Mouse (Mus musculus) G1E (cell line): ENCODE data around the gene Nop58. TPM values are rescaled to one million over a fixed set of nuclear protein-coding genes. Genes with fewer than 3 reads are reported as not detected.

Experiments
- ATAC-seq: 2 replicates; pipeline ENCODE4 v1.8.0; 2016; ENCODE audit warnings: mild to moderate bottlenecking; ENCODE audit not compliant: insufficient number of reproducible peaks, poor library complexity, low FRiP score, severe bottlenecking; ENCODE audit errors: extremely low read depth
- DNase-seq: peaks from one replicate; pipeline ENCODE4 v3.0.0; 2012; ENCODE audit warnings: low spot score
- H3K27me3 ChIP-seq: 2 replicates; pipeline ENCODE4 v1.6.1; 2012; ENCODE audit warnings: mild to moderate bottlenecking, low read length, inconsistent platforms; ENCODE audit not compliant: insufficient read depth
- H3K36me3 ChIP-seq: replicated peaks from 2 replicates; pipeline ENCODE3; 2012; ENCODE audit warnings: mild to moderate bottlenecking, inconsistent platforms
- H3K4me1 ChIP-seq: 2 replicates; pipeline ENCODE4 v1.6.1; 2012; ENCODE audit warnings: low read depth, low read length, inconsistent platforms, mixed read lengths; ENCODE audit not compliant: insufficient read depth
- H3K4me3 ChIP-seq: 2 replicates; pipeline ENCODE4 v1.5.1; 2012; ENCODE audit warnings: low read depth, mild to moderate bottlenecking, inconsistent platforms, low read length, moderate library complexity, mixed read lengths
- H3K9me3 ChIP-seq: replicated peaks from 2 replicates; pipeline ENCODE4 v1.6.1; 2012; ENCODE audit warnings: inconsistent platforms
- CTCF ChIP-seq: IDR thresholded peaks from 2 replicates; pipeline ENCODE4 v1.5.1; 2012; ENCODE audit warnings: low read depth, low read length, inconsistent platforms, mixed read lengths
- GATA1 ChIP-seq: IDR thresholded peaks from 2 replicates; pipeline ENCODE4 v1.6.1; 2012; ENCODE audit warnings: borderline replicate concordance, low read length, inconsistent platforms, mixed read lengths
- GATA2 ChIP-seq: IDR thresholded peaks from 2 replicates; pipeline ENCODE4 v1.6.1; 2012; ENCODE audit warnings: low read depth, low read length, inconsistent platforms, borderline replicate concordance
- POLR2AphosphoS5 ChIP-seq: IDR thresholded peaks from 2 replicates; pipeline ENCODE4 v1.6.1; 2012; ENCODE audit warnings: low read depth, low read length, inconsistent platforms; ENCODE audit not compliant: insufficient replicate concordance
- TAL1 ChIP-seq: conservative IDR thresholded peaks from 2 replicates; pipeline ENCODE4 v1.6.1; 2012; ENCODE audit warnings: low read depth, low read length, inconsistent platforms, mixed read lengths
- polyA plus RNA-seq: library from polyadenylated mRNA; stranded (reverse); fragments of >175 nt; gene quantifications from 2 replicates; pipeline ENCODE4 v1.2.3, GENCODE M21; 2012
- total RNA-seq, 2 experiments: library from RNA; stranded (forward) in 1 of 2; stranded (reverse) in 1 of 2; fragments of 200-1000 nt in 1 of 2; fragments of >200 nt in 1 of 2; fragmentation: Nextera tagmentation in 1 of 2; gene quantifications; 2 replicates each; pipeline ENCODE4 v1.2.3; 2014 to 2017

Gene Nop58
- total and polyA plus RNA-seq, 3 experiments: 228 to 1,289 (median 536) TPM

DNA sequence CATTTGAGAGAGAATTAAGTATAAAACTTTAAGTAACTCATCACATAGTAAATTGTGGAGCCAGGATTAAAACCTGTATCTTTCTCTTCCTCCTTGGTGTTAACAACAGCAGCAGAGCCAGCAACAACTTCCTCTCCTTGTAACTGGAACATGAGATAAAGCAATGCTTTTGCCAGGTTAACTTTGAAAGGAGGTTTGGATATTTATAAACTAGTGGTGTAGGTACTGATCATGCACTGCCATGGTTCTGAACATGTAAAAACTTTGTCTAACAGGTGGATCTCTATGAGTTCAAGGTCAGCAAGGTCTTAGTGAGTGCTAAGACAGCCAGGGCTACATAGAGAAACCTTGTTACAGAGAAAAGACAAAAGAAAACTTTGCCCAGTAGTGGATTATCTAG lies 81.9 kb downstream of the Nop58 start:
- H3K9me3 ChIP-seq: no peaks in the 10 kb centered on the region
- TF ChIP-seq TAL1 (no peak), POLR2AphosphoS5 (no peak), GATA2 (no peak), GATA1 (no peak), CTCF (no peak)
- DNase-seq (no peak), ATAC-seq (no peak)
- no peak overlapping the region; the same call in 1 of the 2 replicates for H3K4me3 ChIP-seq
- peaks cover 2% of the 10 kb centered on the region for H3K36me3 ChIP-seq
- no peaks in the 10 kb centered on the region for H3K27me3 ChIP-seq
- H3K4me1 ChIP-seq: peaks cover 38% of the 10 kb centered on the region

Other genes starting within 250 kb of the Nop58 start
- 84.4 and 84.8 TPM in 2 replicates for gene Fzd7, start 202.5 kb upstream of the Nop58 start, total RNA-seq (2014; fragmentation: Nextera tagmentation)
- 54.1 and 55.7 TPM in 2 replicates for gene Fzd7, start 202.5 kb upstream of the Nop58 start, total RNA-seq (2017)
- 58.7 and 65.9 TPM in 2 replicates for gene Fzd7, start 202.5 kb upstream of the Nop58 start, polyA plus RNA-seq
- not detected in 2 replicates for gene Gm973, start 168.7 kb upstream of the Nop58 start, total RNA-seq (2014; fragmentation: Nextera tagmentation)
- gene Gm973, start 168.7 kb upstream of the Nop58 start, total RNA-seq (2017): 3.7 and 6.7 TPM in 2 replicates
- gene Gm973, start 168.7 kb upstream of the Nop58 start, polyA plus RNA-seq: 0.05 and 0.07 TPM in 2 replicates
- 235 and 250 TPM in 2 replicates for gene Sumo1, start 14.1 kb upstream of the Nop58 start, total RNA-seq (2014; fragmentation: Nextera tagmentation)
- 329 and 350 TPM in 2 replicates for gene Sumo1, start 14.1 kb upstream of the Nop58 start, total RNA-seq (2017)
- gene Sumo1, start 14.1 kb upstream of the Nop58 start, polyA plus RNA-seq: 424 and 589 TPM in 2 replicates
- gene Bmpr2, start 78.4 kb downstream of the Nop58 start, total RNA-seq (2014; fragmentation: Nextera tagmentation): 103 and 112 TPM in 2 replicates
- 54.1 and 59.9 TPM in 2 replicates for gene Bmpr2, start 78.4 kb downstream of the Nop58 start, total RNA-seq (2017)
- gene Bmpr2, start 78.4 kb downstream of the Nop58 start, polyA plus RNA-seq: 3.0 and 3.4 TPM in 2 replicates
- gene Fam117b, start 228.0 kb downstream of the Nop58 start, total RNA-seq (2014; fragmentation: Nextera tagmentation): 119 and 126 TPM in 2 replicates
- gene Fam117b, start 228.0 kb downstream of the Nop58 start, total RNA-seq (2017): 73.9 and 84.8 TPM in 2 replicates
- gene Fam117b, start 228.0 kb downstream of the Nop58 start, polyA plus RNA-seq: 62.7 and 71.4 TPM in 2 replicates